Mouse (Mus musculus) olfactory bulb, adult 2 months (tissue): ENCODE results near the gene Slc25a12.

Experiments
- CTCF ChIP-seq: fragments of 200-500 bp; IDR thresholded peaks from 2 replicates; pipeline ENCODE4 v1.5.1; 2012; ENCODE audit warnings: low read depth, mild to moderate bottlenecking, low read length, moderate library complexity; ENCODE audit not compliant: insufficient read depth
- POLR2A ChIP-seq: fragments of 200-500 bp; IDR thresholded peaks from 2 replicates; pipeline ENCODE4 v1.6.1; 2012; ENCODE audit warnings: mild to moderate bottlenecking, low read depth, low read length, moderate library complexity; ENCODE audit not compliant: insufficient read depth

GRCm38 (mm10) chr2:71306357-71306756 is 61.2 kb downstream of the Slc25a12 start:
- TF ChIP-seq CTCF (no peak), POLR2A (no peak)
